Mouse (Mus musculus) left cerebral cortex, postnatal 25 days (tissue): ENCODE results near the gene Hist1h4f. TPM values are rescaled to one million over a fixed set of nuclear protein-coding genes. Genes with fewer than 3 reads are reported as not detected.
"Not testable (repeated sequence)": the region's sequence is repeated elsewhere in the genome, so short reads cannot be mapped to it uniquely, and the experiment has no call there.

ENCODE experiments used
- DNase-seq, 2 experiments: peaks; one replicate each; pipeline ENCODE4 v3.0.0; 2022; ENCODE audit warnings: low spot score in 2 of 2, mixed read lengths in 1 of 2
- intact Hi-C: fragments of 180-260 bp; cut with DNase I; formaldehyde crosslinking; loops from one replicate; pipeline ENCODE4 v1.15.1; 2025
- total RNA-seq, 2 experiments: library from RNA; stranded (reverse); gene quantifications; 2 replicates each; pipeline ENCODE4 v1.2.3; 2021

Hist1h4f gene
- total RNA-seq, 2 experiments from 2014 or later: 160 to 188 TPM

DNA sequence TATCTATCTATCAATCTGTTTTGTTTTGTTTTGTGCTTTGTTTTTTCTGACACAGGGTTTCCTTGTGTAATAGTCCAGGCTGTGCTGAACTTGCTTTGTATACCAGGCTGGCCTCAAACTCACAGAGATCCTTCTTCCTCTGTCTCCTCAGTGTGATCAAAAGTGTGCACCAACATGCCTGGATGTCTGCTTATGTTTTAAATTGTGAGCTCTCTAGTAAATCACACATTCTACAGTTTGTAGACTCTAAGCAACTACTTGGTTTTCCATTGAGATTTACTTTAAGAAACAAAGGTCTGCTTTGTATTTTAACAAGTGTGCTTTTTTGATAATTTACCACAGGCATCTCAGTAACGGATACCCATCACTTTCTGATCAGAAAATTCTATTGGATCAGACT lies 26.4 kb upstream of the Hist1h4f start:
- intact Hi-C loops: loop anchor here (5.0 kb wide), 1 partner anchor 179 kb away; the partner anchor contains the start of gene Hist1h4b
- DNase-seq: no peak

DNA sequence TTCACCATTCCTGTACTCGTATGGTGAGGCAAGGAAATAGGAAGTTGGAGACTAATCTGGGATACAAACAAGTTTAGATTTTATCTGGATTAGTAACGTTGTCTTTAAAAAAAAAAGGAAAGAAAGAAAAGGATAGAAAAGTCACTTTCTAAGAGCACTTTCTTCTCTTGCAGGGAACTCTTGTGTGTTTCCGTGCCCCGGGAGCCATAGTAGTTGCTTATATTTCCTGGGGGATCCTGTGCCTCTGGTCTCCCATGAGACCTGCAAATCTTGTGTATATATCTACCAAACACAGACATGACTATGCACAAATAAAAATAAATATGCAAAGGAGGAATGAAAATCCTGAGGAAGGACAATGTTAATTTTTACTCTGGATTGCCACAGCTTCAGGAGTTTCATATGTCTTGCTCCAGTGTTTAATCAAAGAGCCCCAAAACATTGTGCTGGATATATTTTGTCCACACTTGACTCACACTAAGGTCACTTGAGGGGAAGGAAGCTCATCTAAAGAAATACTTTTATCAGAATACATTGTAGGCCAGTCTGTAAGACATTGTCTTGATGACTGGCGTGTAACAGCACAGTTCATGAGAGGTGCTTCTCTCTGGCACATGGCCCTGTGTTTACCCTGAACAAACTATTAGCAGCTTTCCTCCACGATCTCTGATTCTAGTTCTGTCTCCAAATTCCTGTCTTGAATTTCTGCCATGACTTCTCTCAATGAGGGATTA lies 25.6 kb upstream of the Hist1h4f start:
- DNase-seq: no peak
- intact Hi-C loops: loop anchor here (5.0 kb wide), 1 partner anchor 180 kb away; the partner anchor contains the start of gene Hist1h4b

DNA sequence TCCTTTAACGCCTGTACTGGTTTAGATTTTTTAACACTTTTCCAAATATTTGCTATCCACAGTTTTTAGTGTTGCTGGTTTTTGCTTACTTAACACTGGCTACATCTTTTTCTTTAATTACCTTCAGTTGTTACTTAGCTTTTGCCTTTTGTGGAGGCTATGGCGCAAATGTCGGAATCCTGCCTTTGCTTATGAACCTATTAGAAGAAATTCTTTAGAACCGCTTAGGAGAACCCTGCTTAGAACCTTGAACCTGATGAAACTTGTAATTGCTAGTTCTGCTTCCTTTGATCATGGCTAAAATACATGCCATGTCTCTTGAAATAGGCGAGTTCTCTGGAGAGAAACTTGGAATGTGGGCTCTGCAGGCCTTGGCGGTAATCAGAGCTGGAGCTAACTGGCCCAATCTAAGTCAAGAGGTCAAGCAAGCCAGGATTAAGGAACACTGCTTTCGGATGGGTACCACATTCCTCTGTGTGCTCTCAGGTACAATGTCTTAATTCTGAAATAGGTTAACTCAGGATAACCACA lies 25.0 kb upstream of the Hist1h4f start:
- DNase-seq: no peak
- intact Hi-C loops: loop anchor here (5.0 kb wide), 1 partner anchor 181 kb away; the partner anchor contains the start of gene Hist1h4b

GRCm38 (mm10) chr13:23575864-23576313 lies 24.4 kb upstream of the Hist1h4f start:
- DNase-seq: not testable (repeated sequence)
- intact Hi-C loops: loop anchor here (2.0 to 5.0 kb wide), 2 partner anchors 181 to 1859 kb away; partner anchors contain the start of genes Hist1h2ai, Hist1h2bl, Hist1h3h and Hist1h4b

DNA sequence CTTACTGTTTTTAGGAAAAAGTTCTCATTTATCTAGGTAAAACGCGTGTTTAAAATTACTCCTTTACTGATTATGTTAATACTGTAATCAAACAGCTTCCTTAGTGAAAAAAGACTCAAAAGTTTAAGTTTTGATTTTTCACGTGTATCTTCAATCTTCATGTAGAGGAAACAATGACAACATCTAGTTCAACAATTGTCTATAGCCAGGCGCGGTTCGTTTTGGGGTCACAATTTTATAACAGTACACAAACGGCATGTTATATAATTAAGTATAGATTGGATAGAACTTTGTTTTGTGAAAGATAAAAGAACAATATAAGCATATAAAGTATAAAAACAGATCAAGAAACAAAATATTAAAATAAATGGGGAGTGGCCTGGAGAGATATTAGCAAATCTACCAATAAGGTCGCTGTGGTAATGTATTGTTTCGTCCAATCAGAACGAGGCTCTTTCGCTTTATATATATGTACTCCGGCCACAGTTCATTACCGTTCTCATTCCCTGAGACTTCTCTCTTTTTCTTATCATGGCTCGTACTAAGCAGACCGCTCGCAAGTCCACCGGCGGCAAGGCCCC lies 23.9 kb upstream of the Hist1h4f start, which contains the start of gene Hist1h3d:
Gene Hist1h3d, plus strand, starts transcription at position 493 of the 581 bp plus-strand sequence.
- peak; percentile 75 to 88 for DNase-seq
- intact Hi-C loops: loop anchor here (2.0 to 5.0 kb wide), 2 partner anchors 182 to 1859 kb away; partner anchors contain the start of genes Hist1h2ai, Hist1h2bl, Hist1h3h and Hist1h4b

- not testable (repeated sequence) for DNase-seq
- intact Hi-C loops: loop anchor here (2.0 to 5.0 kb wide), 2 partner anchors 183 to 1858 kb away; partner anchors contain the start of genes Hist1h2ai, Hist1h2bl, Hist1h3h and Hist1h4b
Observed at GRCm38 (mm10) chr13:23574546-23575170, 23.2 kb upstream of the Hist1h4f start.

DNA sequence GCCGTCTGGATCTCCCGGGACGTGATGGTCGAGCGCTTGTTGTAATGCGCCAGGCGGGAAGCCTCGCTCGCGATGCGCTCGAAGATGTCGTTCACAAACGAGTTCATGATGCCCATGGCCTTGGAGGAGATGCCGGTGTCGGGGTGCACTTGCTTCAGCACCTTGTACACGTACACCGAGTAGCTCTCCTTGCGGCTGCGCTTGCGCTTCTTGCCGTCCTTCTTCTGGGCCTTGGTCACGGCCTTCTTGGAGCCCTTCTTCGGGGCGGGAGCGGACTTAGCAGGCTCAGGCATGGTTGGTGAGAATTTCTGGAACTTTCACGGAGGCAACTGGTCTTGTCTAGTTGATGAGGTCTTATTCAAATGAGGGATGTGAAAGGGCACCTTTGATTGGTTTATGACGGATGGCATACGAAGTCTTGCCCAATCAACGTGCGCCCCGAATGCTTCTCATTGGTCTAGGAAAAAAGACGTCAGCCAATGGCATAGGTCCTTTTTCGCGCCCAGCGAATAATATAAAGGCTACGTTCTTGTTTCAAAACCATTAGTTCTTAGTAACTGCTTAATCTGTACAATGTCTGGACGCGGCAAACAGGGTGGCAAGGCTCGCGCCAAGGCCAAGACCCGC lies 22.6 kb upstream of the Hist1h4f start, which contains the start of the genes Hist1h2bf and Hist1h2ad:
Gene Hist1h2bf, minus strand, starts transcription at position 299 of the 627 bp plus-strand sequence.
Gene Hist1h2ad, plus strand, starts transcription at position 484 of the 627 bp plus-strand sequence.
- DNase-seq: peak; percentile 95 to 99
- intact Hi-C loops: loop anchor here (2.0 kb wide), 1 partner anchor 1857 kb away; the partner anchor contains the start of genes Hist1h2ai, Hist1h2bl and Hist1h3h

DNA sequence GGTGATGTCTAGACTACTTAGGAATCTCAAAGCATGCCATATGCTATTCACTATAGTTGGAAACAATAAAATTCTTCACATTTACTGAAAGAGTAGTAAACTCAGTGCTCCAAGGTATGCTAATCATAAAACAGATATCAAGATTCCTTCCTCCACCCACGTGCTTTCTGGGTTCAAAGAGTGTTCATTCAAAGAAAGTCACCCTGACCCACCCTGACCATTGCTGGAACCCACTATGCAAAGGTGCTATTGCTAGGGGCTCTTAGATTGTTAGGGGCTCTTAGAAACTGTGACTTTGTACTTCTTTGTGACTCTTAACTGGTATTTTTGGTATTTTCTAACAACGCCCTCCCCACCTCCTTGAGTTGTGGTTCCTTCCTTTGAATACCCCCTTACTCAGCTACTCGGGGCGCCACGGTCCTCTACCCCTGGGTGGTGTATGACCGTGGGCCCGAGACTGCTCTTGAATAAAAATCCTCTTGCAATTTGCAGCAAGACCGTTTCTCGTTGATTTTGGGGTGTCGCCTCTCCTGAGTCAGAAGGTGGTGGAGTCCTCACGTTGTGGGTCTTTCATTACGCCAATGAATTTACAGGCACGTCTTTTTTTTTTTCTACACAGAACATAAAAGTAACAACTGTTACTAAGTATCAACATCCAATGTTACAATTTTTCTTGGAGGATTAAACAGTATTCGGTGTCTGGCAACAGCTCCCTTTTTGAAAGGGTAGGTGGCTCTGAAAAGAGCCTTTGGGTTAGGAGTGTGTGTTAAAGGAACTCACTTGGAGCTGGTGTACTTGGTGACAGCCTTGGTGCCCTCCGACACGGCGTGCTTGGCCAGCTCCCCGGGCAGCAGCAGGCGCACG lies 21.8 kb upstream of the Hist1h4f start:
- DNase-seq, intact Hi-C loops: not testable (repeated sequence)

GRCm38 (mm10) chr13:23572218-23573033 lies 21.0 kb upstream of the Hist1h4f start:
- no peak for DNase-seq
- intact Hi-C loops: no loop called here

DNA sequence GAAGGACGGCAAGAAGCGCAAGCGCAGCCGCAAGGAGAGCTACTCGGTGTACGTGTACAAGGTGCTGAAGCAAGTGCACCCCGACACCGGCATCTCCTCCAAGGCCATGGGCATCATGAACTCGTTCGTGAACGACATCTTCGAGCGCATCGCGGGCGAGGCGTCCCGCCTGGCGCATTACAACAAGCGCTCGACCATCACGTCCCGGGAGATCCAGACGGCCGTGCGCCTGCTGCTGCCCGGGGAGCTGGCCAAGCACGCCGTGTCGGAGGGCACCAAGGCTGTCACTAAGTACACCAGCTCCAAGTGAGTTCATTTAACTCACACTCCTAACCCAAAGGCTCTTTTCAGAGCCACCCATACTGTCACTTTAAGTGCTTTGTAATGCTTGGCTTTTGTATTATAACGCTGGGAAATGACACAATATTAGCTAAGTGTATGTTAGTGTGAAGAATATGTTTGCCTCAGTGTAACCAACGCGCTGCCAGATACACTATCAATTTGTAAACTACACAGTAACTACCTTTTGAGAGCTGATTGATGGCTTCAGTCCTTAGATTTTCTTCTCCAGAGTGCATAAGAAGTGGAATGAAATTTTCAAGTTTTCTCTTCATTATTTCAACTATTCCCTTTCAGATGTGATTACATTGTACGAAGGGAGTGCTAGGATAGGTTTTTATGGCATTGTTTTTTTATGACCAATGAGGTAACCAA lies 20.2 kb upstream of the Hist1h4f start:
- intact Hi-C loops: not testable (repeated sequence)

GRCm38 (mm10) chr13:23571022-23571503 lies 19.6 kb upstream of the Hist1h4f start, which contains the start of the genes Hist1h2ae and Hist1h2bg:
TSS of gene Hist1h2ae (minus strand) at chr13:23571220.
TSS of gene Hist1h2bg (plus strand) at chr13:23571396.
- intact Hi-C loops: no loop called here
- DNase-seq: peak; percentile 84 to 96

More for the DNA sequence above, 20.2 kb upstream of the Hist1h4f start:
- not testable (repeated sequence) for DNase-seq

- DNase-seq, intact Hi-C loops: not testable (repeated sequence)
Observed at GRCm38 (mm10) chr13:23570261-23571021, 19.0 kb upstream of the Hist1h4f start.

- intact Hi-C loops: no loop called here
- DNase-seq: no peak
Observed at GRCm38 (mm10) chr13:23564482-23564881, 13.0 kb upstream of the Hist1h4f start.

- peak; percentile 57 to 69 for DNase-seq
- intact Hi-C loops: no loop called here
Observed at GRCm38 (mm10) chr13:23562699-23563462, 11.4 kb upstream of the Hist1h4f start.
